Mouse (Mus musculus): Measurements from ENCODE around the gene Rgs1.

Gene Rgs1

DNA sequence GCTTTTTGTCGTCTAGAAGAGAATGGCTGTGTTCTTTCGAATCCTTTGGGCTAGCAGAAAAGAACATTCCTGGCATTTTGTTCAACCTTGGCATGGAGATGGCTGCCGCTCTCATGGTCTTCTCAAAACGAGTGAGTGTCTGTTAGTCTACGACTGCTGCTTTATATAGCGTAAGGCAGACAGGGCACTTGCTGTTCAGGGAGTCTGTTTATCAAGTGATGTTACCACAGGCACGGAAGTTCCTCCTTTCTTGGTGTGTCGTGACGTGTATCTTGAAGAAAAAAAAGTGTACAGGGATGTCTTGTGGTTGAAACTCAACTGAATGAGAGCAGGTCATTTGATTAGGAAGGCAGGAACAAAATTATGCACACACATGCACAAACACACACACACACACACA lies at the start of gene Rgs1:
Gene Rgs1, minus strand, starts transcription at position 320 of the 400 bp plus-strand sequence.
- no peak for DNase-seq (ENCODE audit: low read depth, low spot score)

DNA sequence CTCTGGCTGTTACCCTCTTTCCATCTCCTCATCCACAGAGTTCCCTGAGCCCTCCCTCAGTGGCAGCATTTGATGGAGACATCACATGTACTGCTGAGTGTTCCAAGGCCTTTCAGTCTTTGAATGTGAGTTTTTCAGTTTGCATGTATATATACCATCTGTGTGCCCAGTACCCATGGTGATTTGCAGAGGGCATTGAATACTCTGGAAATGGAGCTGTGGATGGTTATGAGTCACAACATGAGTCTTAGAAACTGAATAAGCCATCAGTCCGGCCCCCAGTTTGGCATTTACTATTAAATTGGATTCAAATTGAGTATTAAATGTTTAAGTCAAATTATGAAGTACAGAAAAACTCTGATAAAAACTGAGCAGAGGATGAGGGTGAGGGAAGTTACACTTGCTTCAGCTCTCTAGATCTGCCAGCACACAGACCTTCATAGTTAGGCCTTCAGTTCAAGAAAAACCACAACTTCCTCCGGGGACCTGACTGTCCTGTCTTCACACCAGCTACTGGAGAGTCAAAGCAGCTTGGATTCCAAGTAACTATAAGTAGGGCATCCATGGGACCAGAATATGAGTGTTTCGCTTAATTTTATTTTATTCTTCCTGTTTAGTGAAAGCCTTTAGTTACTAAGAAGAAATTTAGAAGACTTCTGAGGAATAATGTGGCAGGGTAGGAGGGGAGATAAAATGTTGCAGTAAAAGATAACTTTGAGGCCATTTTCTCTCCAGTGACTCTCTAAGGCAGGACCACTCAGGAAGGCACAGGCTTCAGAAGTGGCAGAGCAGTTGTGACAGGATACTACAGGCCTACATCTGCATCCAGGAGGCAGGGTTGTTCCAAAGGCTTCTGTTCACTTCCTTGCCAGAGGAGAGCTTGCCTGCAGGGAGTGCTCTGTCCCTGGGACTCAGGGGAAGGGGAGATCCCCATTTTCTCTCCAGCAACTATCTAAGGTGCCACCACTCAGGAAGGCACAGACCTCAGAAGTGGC lies 34.3 kb upstream of the Rgs1 start:
- no peak for DNase-seq (ENCODE audit: low read depth, low spot score)

GRCm38 (mm10) chr1:144280056-144280455 lies 31.0 kb upstream of the Rgs1 start:
- DNase-seq (ENCODE audit: low read depth, low spot score) = no peak

DNA sequence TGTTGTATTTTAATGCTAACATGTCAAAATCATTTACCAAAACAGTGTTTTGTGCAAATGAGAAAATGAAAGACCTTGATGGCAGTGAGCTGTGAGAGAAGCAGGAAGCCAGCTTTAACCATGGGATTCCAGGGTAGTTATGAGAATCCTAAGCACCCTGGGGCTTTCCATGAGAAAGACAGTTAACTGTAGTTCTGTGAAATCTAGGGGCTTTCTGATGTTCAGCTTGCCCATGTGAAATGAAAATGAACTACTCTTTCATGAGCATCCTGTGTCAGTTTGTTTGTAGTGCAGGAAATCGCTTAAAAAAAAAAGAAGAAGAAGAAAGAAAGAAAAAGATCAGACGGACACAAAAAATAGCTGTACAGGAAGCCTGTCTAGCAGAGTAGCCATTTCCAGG lies 23.9 kb upstream of the Rgs1 start:
- no peak for DNase-seq (ENCODE audit: low read depth, low spot score)

- no peak for DNase-seq (ENCODE audit: low read depth, low spot score)
These were observed 20.1 kb upstream of the Rgs1 start for GRCm38 (mm10) chr1:144269112-144269511.

DNA sequence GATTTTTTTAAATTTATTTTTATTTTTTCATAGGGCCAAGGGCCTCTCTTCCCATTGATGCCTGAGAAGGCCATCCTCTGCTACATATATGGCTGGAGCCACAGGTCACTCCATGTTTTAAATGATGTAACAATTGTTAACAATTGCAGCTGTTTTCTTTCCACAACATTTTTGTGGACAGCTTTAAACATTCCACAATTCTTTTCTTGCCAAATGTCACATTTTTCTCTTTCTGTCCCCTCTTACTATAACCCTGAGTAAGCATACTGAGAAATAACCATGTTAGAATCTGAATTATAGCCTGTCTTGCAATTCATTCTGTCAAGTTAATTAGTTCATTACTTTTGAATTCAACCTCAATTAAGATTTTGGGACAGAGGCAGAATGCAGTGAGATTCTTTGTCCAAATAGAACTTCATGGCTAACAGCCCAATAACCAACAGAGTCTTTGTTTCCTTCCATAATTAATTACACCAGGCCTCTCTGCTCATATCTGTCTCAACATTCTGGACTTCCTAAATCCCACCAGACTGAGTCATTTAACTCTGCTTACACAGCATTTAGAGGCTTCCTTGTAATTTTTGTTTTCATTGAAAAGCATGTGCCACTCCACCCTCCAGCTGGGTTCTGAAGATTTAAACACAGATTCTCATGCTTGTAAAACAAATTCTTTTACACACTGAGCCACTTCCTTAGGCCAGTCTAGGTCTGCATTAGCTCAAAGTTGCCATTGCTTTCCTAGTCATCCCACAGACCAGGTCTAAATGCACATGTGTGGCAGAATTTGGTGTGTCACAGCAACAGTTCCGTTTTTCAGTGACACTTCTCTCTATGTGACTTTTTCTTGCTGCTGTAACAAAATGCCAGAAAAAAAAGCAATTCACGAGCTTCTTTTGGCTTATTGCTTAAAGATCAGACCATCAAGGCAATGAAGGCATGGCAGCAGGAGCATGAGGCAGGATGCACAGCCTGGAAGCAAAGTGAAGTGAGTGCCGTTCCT lies 18.7 kb upstream of the Rgs1 start:
- no peak for DNase-seq (ENCODE audit: low read depth, low spot score)

GRCm38 (mm10) chr1:144264000-144264399 lies 15.0 kb upstream of the Rgs1 start:
- no peak for DNase-seq (ENCODE audit: low read depth, low spot score)

DNA sequence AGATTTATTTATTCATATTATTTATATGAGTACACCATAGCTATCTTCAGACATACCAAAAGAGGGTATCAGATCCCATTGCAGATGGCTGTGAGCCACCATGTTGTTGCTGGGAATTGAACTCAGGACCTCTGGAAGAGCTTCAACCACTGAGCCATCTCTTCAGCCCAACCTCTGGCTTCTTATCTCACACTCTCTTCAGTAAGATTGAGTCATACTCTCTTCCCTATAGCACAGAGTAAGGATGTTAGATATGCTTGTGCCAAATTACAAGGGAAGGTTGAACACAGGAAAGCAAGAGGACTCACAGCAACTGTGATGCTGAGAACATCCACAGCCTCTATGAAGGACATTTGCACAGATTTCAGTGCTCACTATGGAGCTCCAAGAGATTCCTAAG lies 13.0 kb upstream of the Rgs1 start:
- no peak for DNase-seq (ENCODE audit: low read depth, low spot score)

GRCm38 (mm10) chr1:144258779-144259178 lies 9.7 kb upstream of the Rgs1 start:
- no peak for DNase-seq (ENCODE audit: low read depth, low spot score)

DNA sequence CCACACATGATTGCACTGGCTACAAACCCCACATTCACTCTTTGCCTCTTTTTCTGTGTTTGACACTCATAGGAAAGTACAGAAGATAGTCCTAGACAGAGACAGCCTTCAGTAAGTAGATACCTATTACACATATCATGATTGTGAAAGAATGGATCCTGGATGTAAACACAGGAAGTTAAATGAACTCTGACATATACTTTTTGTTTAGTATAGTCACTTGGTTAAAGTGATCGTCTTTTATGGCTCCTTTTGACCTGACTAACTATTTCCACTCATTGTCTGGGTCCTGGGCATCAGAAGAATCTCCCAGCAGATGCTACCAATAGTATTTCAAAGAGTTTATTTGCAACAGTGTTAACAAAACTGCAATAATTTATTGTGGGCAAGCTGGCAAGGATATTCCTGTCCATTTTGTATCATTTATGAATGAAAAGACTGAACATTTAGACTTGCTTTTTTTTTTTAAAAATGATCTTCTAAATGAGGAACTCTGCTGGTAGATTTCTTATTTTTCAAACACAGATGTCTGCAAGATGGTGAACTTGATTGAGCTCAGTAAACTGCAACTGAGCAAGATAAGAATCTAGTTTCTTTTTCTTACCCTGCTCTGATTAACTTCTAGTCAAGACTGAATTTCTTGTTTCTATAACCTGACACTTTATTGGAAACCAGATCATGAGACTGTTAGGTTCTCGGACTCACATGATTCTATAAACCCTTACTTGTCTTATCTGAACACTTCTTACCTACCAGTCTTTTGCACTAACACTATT lies 7.7 kb upstream of the Rgs1 start:
- DNase-seq (ENCODE audit: low read depth, low spot score) = no peak

- no peak for DNase-seq (ENCODE audit: low read depth, low spot score)
These were observed 836 bp downstream of the Rgs1 start for GRCm38 (mm10) chr1:144248206-144248605.

DNA sequence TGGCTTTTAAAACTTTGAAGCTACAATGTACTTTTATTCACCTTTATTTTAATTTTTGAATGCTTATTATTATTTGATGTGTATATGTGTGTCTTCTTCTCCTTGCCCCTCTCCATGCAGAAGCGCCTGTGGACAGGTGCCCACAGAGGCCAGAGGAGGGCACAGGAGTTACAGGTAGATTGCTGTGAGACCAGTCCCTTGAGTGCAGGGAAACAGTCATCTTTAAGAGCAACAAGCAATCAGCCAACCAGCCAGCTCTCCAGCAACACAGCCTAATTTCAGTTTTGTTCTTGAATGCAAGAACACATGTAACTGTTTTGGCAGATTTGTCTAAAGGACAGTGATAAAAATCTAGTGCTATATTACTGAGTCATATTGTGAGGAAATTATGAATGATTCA lies 1.7 kb downstream of the Rgs1 start:
- no peak for DNase-seq (ENCODE audit: low read depth, low spot score)

DNA sequence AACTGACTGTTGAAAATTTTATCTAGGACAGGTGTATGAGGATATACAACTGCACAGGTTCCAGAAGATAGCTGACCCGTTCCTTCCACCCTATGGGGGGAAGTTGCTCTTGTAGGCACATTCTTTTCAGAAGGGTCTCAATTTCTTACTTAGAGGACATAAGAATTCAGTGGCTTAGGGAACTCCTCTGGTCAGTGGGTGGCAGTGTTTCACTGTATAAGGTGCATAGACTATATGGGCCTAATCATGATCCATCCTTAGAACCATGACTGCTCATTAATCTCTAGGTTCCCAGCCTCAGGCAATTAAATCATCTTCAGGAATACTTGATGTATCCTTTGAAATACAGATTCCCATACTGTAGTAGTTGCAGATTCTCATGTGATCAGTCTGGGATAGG lies 5.5 kb downstream of the Rgs1 start:
- peak; percentile 1 for DNase-seq (ENCODE audit: low read depth, low spot score)

DNA sequence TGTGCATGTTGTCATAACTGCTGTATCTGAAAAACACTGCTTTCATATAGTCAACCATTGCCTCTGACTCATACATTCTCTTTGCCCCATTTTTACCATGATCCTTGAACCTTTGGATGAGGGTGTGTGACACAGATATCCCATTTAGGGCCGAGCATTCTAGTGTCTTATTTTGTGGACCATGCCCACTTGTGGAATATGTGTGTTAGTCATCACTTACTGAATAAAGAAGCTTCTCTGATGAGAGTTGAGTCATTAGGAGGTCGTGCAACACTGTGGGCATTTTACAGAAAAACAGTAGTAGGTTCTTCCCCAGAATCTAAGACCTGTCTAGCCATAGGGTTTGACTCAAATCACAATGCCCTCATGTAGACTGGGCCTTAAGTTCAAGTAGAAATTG lies 9.8 kb downstream of the Rgs1 start:
- no peak for DNase-seq (ENCODE audit: low read depth, low spot score)

GRCm38 (mm10) chr1:144215230-144215629 lies 33.8 kb downstream of the Rgs1 start:
- DNase-seq (ENCODE audit: low read depth, low spot score) = no peak

- no peak for DNase-seq (ENCODE audit: low read depth, low spot score)
These were observed 38.1 kb downstream of the Rgs1 start for GRCm38 (mm10) chr1:144210912-144211311.

DNA sequence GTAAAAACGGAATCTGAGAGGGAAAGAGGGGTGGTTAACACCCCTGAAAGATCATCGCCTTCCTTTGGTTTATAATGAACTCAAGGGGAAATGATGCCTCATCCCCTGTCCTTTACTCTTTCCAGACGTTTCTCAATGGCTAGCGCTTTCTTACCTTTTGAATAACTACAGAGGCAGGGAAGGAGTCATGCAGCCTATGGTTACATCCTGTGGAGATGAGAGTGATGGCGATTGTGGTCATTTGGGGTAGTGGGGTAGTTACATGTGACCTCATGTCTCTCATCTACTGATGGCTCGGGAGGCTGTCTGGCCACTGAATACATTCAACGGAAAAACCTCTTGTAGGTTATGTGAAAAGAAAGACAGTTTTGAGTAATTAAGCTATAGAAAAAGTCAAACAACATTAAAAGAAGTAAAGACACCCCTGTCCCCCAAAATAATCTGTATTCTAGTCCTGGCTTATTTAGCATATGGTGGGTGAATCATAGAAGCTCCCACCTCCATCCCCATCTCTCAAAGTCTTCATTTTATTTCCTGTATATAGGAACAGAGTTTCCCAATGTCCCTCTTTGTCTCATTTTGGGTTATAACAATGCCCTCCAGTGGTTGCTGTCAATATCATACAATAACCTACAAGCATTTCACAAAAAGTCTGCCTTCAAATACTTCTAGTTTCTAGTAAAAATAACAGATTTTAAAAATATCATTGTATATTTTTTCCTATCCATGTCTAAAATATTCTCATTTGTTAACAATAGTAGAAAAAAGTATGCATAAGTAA lies 42.6 kb downstream of the Rgs1 start:
- DNase-seq (ENCODE audit: low read depth, low spot score) = no peak

DNA sequence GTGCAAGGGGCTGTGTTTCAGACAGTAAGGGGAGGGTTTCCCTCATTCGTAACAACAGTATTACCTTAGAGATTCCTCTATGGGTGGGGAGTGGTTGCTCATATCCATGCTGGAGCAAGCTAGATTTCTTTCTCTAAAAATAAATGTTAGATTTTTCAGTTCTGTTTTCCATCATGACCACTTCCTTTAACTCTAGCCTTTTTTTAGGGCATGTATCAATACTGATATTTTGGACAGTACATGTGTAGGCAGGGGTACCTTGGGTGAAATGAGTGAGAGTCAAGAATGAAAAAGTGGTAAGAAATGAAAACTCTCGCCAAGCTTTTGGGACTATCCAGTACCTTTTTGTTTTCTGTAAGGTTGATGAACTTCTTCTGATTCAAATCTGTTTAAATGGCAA lies 44.3 kb downstream of the Rgs1 start:
- no peak for DNase-seq (ENCODE audit: low read depth, low spot score)

GRCm38 (mm10) chr1:144202939-144203338 lies 46.1 kb downstream of the Rgs1 start:
- DNase-seq (ENCODE audit: low read depth, low spot score) = no peak

DNA sequence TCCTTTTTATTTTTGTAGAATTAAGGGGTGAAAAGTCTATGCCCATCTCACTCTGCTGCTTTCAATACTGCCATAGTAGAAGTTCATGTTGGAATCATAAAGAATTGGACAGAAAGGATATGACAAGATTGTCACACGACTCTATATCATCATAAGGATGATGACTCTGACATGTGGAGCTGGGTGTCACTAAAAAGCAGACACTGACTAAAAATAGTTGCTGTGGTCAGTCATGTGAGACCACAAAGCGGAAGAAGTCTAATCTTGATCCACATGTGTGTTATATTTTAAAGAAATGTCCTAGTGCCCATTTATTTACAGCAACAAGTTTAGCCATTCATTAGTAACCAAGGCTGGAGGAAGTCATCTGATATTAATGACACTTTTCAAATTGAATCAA lies 48.5 kb downstream of the Rgs1 start:
- DNase-seq (ENCODE audit: low read depth, low spot score) = no peak

GRCm38 (mm10) chr1:144199538-144199937 lies 49.5 kb downstream of the Rgs1 start:
- DNase-seq (ENCODE audit: low read depth, low spot score) = no peak
